Mouse (Mus musculus) CH12.LX (cell line): ENCODE data around the gene Rab3a. TPM values are rescaled to one million over a fixed set of nuclear protein-coding genes. Genes with fewer than 3 reads are reported as not detected.
A peak's percentile ranks its signal among the peaks of the same experiment; 100 is the strongest.

Source experiments
- DNase-seq: peaks from one replicate; pipeline ENCODE4 v3.0.0-alpha.2; 2013; ENCODE audit errors: extremely low read depth
- H3K27ac ChIP-seq: 2 replicates; pipeline ENCODE4 v1.5.1; 2012; ENCODE audit warnings: low read depth, mild to moderate bottlenecking, control low read depth, moderate library complexity; ENCODE audit not compliant: insufficient read depth
- H3K27me3 ChIP-seq: replicated peaks from 2 replicates; pipeline ENCODE3; 2012; ENCODE audit warnings: inconsistent platforms
- H3K36me3 ChIP-seq, 2 experiments: replicated peaks in 1 of 2; 2 replicates each; pipeline versions ENCODE3 to v1.6.1; 2012; ENCODE audit warnings: inconsistent platforms in 1 of 2, low read length in 1 of 2, mild to moderate bottlenecking in 1 of 2, mixed read lengths in 1 of 2, moderate library complexity in 1 of 2; ENCODE audit not compliant: control insufficient read depth in 1 of 2, insufficient read depth in 1 of 2
- H3K4me1 ChIP-seq, 2 experiments: 2 replicates each; pipeline ENCODE4 v1.6.1; 2012; ENCODE audit warnings: inconsistent platforms in 1 of 2, moderate library complexity in 1 of 2; ENCODE audit not compliant: insufficient read depth in 2 of 2, control insufficient read depth in 1 of 2
- H3K4me2 ChIP-seq: 2 replicates; pipeline ENCODE4 v1.6.1; 2012; ENCODE audit warnings: low read depth, mild to moderate bottlenecking, control low read depth; ENCODE audit not compliant: poor library complexity, insufficient read depth, severe bottlenecking
- H3K4me3 ChIP-seq, 3 experiments: fragments of 150-350 bp in 1 of 3; sonication (generic) in 1 of 3; replicated peaks in 1 of 3; 2 replicates each; pipeline versions ENCODE3 to v1.5.1; 2011 to 2012; ENCODE audit warnings: low read depth in 2 of 3, low read length in 2 of 3, mild to moderate bottlenecking in 2 of 3, moderate library complexity in 2 of 3, control low read depth in 1 of 3, improper control_type of control experiment in 1 of 3, inconsistent platforms in 1 of 3, mixed read lengths in 1 of 3; ENCODE audit not compliant: poor library complexity in 1 of 3
- H3K79me2 ChIP-seq: replicated peaks from 2 replicates; pipeline ENCODE4 v1.6.1; 2012; ENCODE audit warnings: mild to moderate bottlenecking, moderate library complexity; ENCODE audit not compliant: control insufficient read depth, poor library complexity, insufficient read depth, severe bottlenecking; ENCODE audit errors: extremely low read depth
- H3K9ac ChIP-seq: 2 replicates; pipeline ENCODE4 v1.6.1; 2012; ENCODE audit warnings: low read depth, mild to moderate bottlenecking, control low read depth, moderate library complexity; ENCODE audit not compliant: insufficient read depth
- H3K9me3 ChIP-seq: replicated peaks from 2 replicates; pipeline ENCODE3; 2012; ENCODE audit warnings: low read length, inconsistent platforms, mixed read lengths
- BHLHE40 ChIP-seq: IDR thresholded peaks from 2 replicates; pipeline ENCODE4 v1.6.1; 2011; ENCODE audit warnings: mild to moderate bottlenecking, low read depth, low read length, improper control_type of control experiment
- CHD1 ChIP-seq: IDR thresholded peaks from 2 replicates; pipeline ENCODE4 v1.6.1; 2012; ENCODE audit warnings: low read depth, low read length, improper control_type of control experiment, inconsistent platforms
- CHD2 ChIP-seq: IDR thresholded peaks from 2 replicates; pipeline ENCODE4 v1.6.1; 2011; ENCODE audit warnings: low read length, improper control_type of control experiment
- CTCF ChIP-seq, 2 experiments: IDR thresholded peaks in 1 of 2; conservative IDR thresholded peaks in 1 of 2; 2 replicates each; pipeline ENCODE4 v1.5.1; 2011 to 2012; ENCODE audit warnings: low read depth in 2 of 2, low read length in 2 of 2, improper control_type of control experiment in 1 of 2, inconsistent platforms in 1 of 2, mild to moderate bottlenecking in 1 of 2, moderate library complexity in 1 of 2
- E2F4 ChIP-seq: IDR thresholded peaks from 2 replicates; pipeline ENCODE4 v1.6.1; 2011; ENCODE audit warnings: low read depth, low read length, improper control_type of control experiment; ENCODE audit not compliant: insufficient replicate concordance
- ELF1 ChIP-seq: IDR thresholded peaks from 2 replicates; pipeline ENCODE4 v1.6.1; 2014; ENCODE audit warnings: low read depth, mild to moderate bottlenecking, inconsistent platforms, low read length, improper control_type of control experiment
- EP300 ChIP-seq: IDR thresholded peaks from 2 replicates; pipeline ENCODE4 v1.6.1; 2011; ENCODE audit warnings: low read length, improper control_type of control experiment
- ETS1 ChIP-seq: conservative IDR thresholded peaks from 2 replicates; pipeline ENCODE4 v1.6.1; 2012; ENCODE audit warnings: low read depth, mild to moderate bottlenecking, inconsistent platforms, low read length, improper control_type of control experiment, moderate library complexity
- GABPA ChIP-seq: IDR thresholded peaks from 2 replicates; pipeline ENCODE4 v1.6.1; 2012; ENCODE audit warnings: low read depth, low read length, improper control_type of control experiment, inconsistent platforms; ENCODE audit not compliant: insufficient replicate concordance
- HCFC1 ChIP-seq: IDR thresholded peaks from 2 replicates; pipeline ENCODE4 v1.6.1; 2012; ENCODE audit warnings: low read depth, mild to moderate bottlenecking, inconsistent platforms, low read length, improper control_type of control experiment
- IRF4 ChIP-seq: IDR thresholded peaks from 2 replicates; pipeline ENCODE4 v1.6.1; 2014; ENCODE audit warnings: low read depth, mild to moderate bottlenecking, inconsistent platforms, low read length, improper control_type of control experiment
- JUN ChIP-seq: IDR thresholded peaks from 2 replicates; pipeline ENCODE4 v1.6.1; 2011; ENCODE audit warnings: low read depth, mild to moderate bottlenecking, low read length, improper control_type of control experiment, moderate library complexity; ENCODE audit not compliant: insufficient read depth
- JUND ChIP-seq: conservative IDR thresholded peaks from 2 replicates; pipeline ENCODE4 v1.6.1; 2011; ENCODE audit warnings: low read depth, low read length, improper control_type of control experiment
- KAT2A ChIP-seq: IDR thresholded peaks from 2 replicates; pipeline ENCODE4 v1.6.1; 2012; ENCODE audit warnings: low read length, improper control_type of control experiment, inconsistent platforms; ENCODE audit not compliant: insufficient replicate concordance
- MAFK ChIP-seq: IDR thresholded peaks from 2 replicates; pipeline ENCODE4 v1.6.1; 2011; ENCODE audit warnings: low read length, improper control_type of control experiment; ENCODE audit not compliant: insufficient replicate concordance
- MAX ChIP-seq: IDR thresholded peaks from 2 replicates; pipeline ENCODE4 v1.6.1; 2011; ENCODE audit warnings: low read length, improper control_type of control experiment
- MAZ ChIP-seq: IDR thresholded peaks from 2 replicates; pipeline ENCODE4 v1.6.1; 2012; ENCODE audit warnings: low read depth, mild to moderate bottlenecking, inconsistent platforms, low read length, improper control_type of control experiment, moderate library complexity
- MEF2A ChIP-seq: IDR thresholded peaks from 2 replicates; pipeline ENCODE4 v1.6.1; 2014; ENCODE audit warnings: low read depth, mild to moderate bottlenecking, inconsistent platforms, low read length, improper control_type of control experiment, borderline replicate concordance
- MXI1 ChIP-seq: IDR thresholded peaks from 2 replicates; pipeline ENCODE4 v1.6.1; 2011; ENCODE audit warnings: mild to moderate bottlenecking, low read depth, low read length, improper control_type of control experiment
- MYC ChIP-seq: IDR thresholded peaks from 2 replicates; pipeline ENCODE4 v1.6.1; 2011; ENCODE audit warnings: low read depth, mild to moderate bottlenecking, improper control_type of control experiment, low read length
- NELFE ChIP-seq: IDR thresholded peaks from 2 replicates; pipeline ENCODE4 v1.6.1; 2011; ENCODE audit warnings: low read depth, low read length, improper control_type of control experiment
- NRF1 ChIP-seq: IDR thresholded peaks from 2 replicates; pipeline ENCODE4 v1.6.1; 2014; ENCODE audit warnings: low read depth, mild to moderate bottlenecking, inconsistent platforms, low read length, improper control_type of control experiment, moderate library complexity
- PAX5 ChIP-seq: IDR thresholded peaks from 2 replicates; pipeline ENCODE4 v1.6.1; 2012; ENCODE audit warnings: low read length, inconsistent platforms, mixed read lengths
- POLR2A ChIP-seq: IDR thresholded peaks from 2 replicates; pipeline ENCODE4 v1.6.1; 2011; ENCODE audit warnings: low read depth, mild to moderate bottlenecking, improper control_type of control experiment, low read length
- POLR2AphosphoS2 ChIP-seq: IDR thresholded peaks from 2 replicates; pipeline ENCODE4 v1.6.1; 2011; ENCODE audit warnings: low read depth, low read length, improper control_type of control experiment
- RAD21 ChIP-seq: IDR thresholded peaks from 2 replicates; pipeline ENCODE4 v1.6.1; 2011; ENCODE audit warnings: low read depth, mild to moderate bottlenecking, low read length, improper control_type of control experiment, moderate library complexity
- RCOR1 ChIP-seq: conservative IDR thresholded peaks from 2 replicates; pipeline ENCODE4 v1.6.1; 2012; ENCODE audit warnings: low read depth, mild to moderate bottlenecking, inconsistent platforms, low read length, improper control_type of control experiment
- SIN3A ChIP-seq: IDR thresholded peaks from 2 replicates; pipeline ENCODE4 v1.6.1; 2012; ENCODE audit warnings: low read length, improper control_type of control experiment, inconsistent platforms
- SMC3 ChIP-seq: IDR thresholded peaks from 2 replicates; pipeline ENCODE4 v1.6.1; 2011; ENCODE audit warnings: low read depth, low read length, improper control_type of control experiment
- TBP ChIP-seq: conservative IDR thresholded peaks from 2 replicates; pipeline ENCODE4 v1.6.1; 2011; ENCODE audit warnings: low read depth, low read length, improper control_type of control experiment
- TCF12 ChIP-seq: IDR thresholded peaks from 2 replicates; pipeline ENCODE4 v1.6.1; 2014; ENCODE audit warnings: low read depth, mild to moderate bottlenecking, inconsistent platforms, low read length, improper control_type of control experiment
- UBTF ChIP-seq: IDR thresholded peaks from 2 replicates; pipeline ENCODE4 v1.6.1; 2012; ENCODE audit warnings: low read depth, mild to moderate bottlenecking, inconsistent platforms, low read length, improper control_type of control experiment, moderate library complexity
- USF1 ChIP-seq: IDR thresholded peaks from 2 replicates; pipeline ENCODE4 v1.6.1; 2014; ENCODE audit warnings: low read depth, mild to moderate bottlenecking, inconsistent platforms, low read length, improper control_type of control experiment
- USF2 ChIP-seq: conservative IDR thresholded peaks from 2 replicates; pipeline ENCODE4 v1.6.1; 2011; ENCODE audit warnings: low read depth, low read length, improper control_type of control experiment
- ZC3H11A ChIP-seq: IDR thresholded peaks from 2 replicates; pipeline ENCODE4 v1.6.1; 2012; ENCODE audit warnings: low read depth, mild to moderate bottlenecking, inconsistent platforms, low read length, improper control_type of control experiment
- ZKSCAN1 ChIP-seq: IDR thresholded peaks from 2 replicates; pipeline ENCODE4 v1.6.1; 2012; ENCODE audit warnings: low read depth, inconsistent platforms, low read length, improper control_type of control experiment, borderline replicate concordance
- ZMIZ1 ChIP-seq: IDR thresholded peaks from 2 replicates; pipeline ENCODE4 v1.6.1; 2012; ENCODE audit warnings: low read depth, mild to moderate bottlenecking, inconsistent platforms, low read length, improper control_type of control experiment
- ZNF384 ChIP-seq: IDR thresholded peaks from 2 replicates; pipeline ENCODE4 v1.6.1; 2012; ENCODE audit warnings: low read depth, low read length, improper control_type of control experiment, inconsistent platforms
- dilution Hi-C: fragments of 300-500 bp; cut with MboI; formaldehyde crosslinking; loops from 2 replicates; pipeline ENCODE4 v1.14.3; 2020; ENCODE audit warnings: low sequenced_read_pairs; ENCODE audit not compliant: extremely low pct_unique_long_range_greater_than_20kb, extremely low pct_ligation_motif_present
- in situ Hi-C: fragments of 300-500 bp; cut with MboI; formaldehyde crosslinking; loops from 3 replicates; pipeline ENCODE4 v1.14.3; 2019; ENCODE audit warnings: low sequenced_read_pairs, low pct_ligation_motif_present, low pct_unique_long_range_greater_than_20kb, mixed read lengths
- polyA plus RNA-seq: library from polyadenylated mRNA; unstranded; fragments of >175 nt; gene quantifications from 2 replicates; pipeline ENCODE4 v1.2.1, GENCODE M21; 2012; ENCODE audit warnings: low read depth; ENCODE audit not compliant: insufficient read length
- total RNA-seq, 2 experiments: library from RNA; depleted of rRNA; stranded (reverse); fragments of 300-350 nt in 1 of 2; fragments of >200 nt in 1 of 2; gene quantifications; 2 replicates each; pipeline ENCODE4 v1.2.3; 2012 to 2014

The Rab3a gene
- total and polyA plus RNA-seq, 3 experiments, result 0.87 to 1.9 (median 0.99) TPM

DNA sequence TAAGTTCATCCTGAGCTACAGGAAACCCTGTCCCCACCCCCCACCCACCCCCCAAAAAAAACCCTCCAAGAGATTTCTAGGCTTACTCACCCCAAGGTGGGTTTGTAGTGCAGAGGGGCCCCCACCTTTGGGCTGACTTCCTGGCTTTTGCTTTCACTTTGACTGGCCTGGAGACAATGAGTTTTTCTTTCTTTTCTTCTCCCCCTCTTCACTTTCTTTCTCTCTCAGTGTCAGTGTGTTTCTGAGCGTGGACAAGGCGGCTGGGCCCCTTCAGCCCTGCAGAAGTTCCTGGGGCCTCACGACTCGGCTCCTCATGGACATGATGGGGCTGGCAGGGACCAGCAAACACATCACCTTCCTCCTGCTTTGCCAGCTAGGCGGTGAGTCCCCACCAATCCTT is 53.8 kb downstream of the Rab3a start, which contains the start of gene Il12rb1:
Gene Il12rb1, plus strand, starts transcription at position 211 of the 400 bp plus-strand sequence.
- Histone ChIP-seq H3K36me3 (peaks cover 19 to 29% of the 10 kb centered on the region in 2 experiments), H3K27ac (peak within 1 kb of the TSS; percentile 87), H3K9ac (peak within 1 kb of the TSS; percentile 46), H3K4me3 (peak within 1 kb of the TSS; percentile 62 to 65 (median 63)), H3K9me3 (no peaks in the 10 kb centered on the region), H3K4me1 (peaks cover 30 to 70% of the 10 kb centered on the region in 2 experiments), H3K4me2 (peak within 1 kb of the TSS; percentile 79), H3K27me3 (no peaks in the 10 kb centered on the region), H3K79me2 (peaks cover 7% of the 10 kb centered on the region; the same call in 1 of the 2 replicates)
- dilution Hi-C loops (no loop called here), in situ Hi-C loops (no loop called here)
- peak; percentile 50 for DNase-seq
- TF ChIP-seq TBP (0 out of 2 replicates have a peak, but pooled peaks have one; percentile 14), SIN3A (peak; percentile 57; the same call in 1 of the 2 replicates), TCF12 (peak; percentile 54; the same call in 1 of the 2 replicates), ZKSCAN1 (no peak), USF1 (no peak), E2F4 (no peak), SMC3 (no peak), MAZ (peak; percentile 91), MXI1 (no peak), KAT2A (no peak), RAD21 (no peak), BHLHE40 (peak; percentile 54), MEF2A (peak; percentile 47; the same call in 1 of the 2 replicates), EP300 (peak; percentile 68), HCFC1 (no peak), POLR2A (peak; percentile 57), MYC (peak; percentile 37; the same call in 1 of the 2 replicates), CHD1 (no peak), NELFE (no peak), UBTF (no peak), JUND (peak; percentile 56), JUN (no peak), ZNF384 (no peak; the same call in 1 of the 2 replicates), USF2 (no peak), ZC3H11A (no peak), POLR2AphosphoS2 (no peak), ELF1 (peak; percentile 44; the same call in 1 of the 2 replicates), NRF1 (no peak), MAFK (0 out of 2 replicates have a peak, but pooled peaks have one; percentile 16), IRF4 (peak; percentile 97), ETS1 (peak; percentile 80), CHD2 (no peak; the same call in 1 of the 2 replicates), RCOR1 (no peak), PAX5 (no peak), CTCF (conservative IDR thresholded peaks at IDR 0.05 in 1 of 2, IDR thresholded peaks at IDR 0.05 in 1 of 2; ENCODE audit: low read depth in 2 of 2, low read length in 2 of 2) (no peak), ZMIZ1 (no peak), MAX (no peak), GABPA (no peak)
